Mouse (Mus musculus) liver, embryonic 14.5 days (tissue): ENCODE measurements around the gene Gng8. TPM values are rescaled to one million over a fixed set of nuclear protein-coding genes. Genes with fewer than 3 reads are reported as not detected.

Experiments
- ATAC-seq: fragments of 200-750 bp; cut with Nextera tagmentation; 2 replicates; pipeline ENCODE4 v1.8.0; 2017; ENCODE audit warnings: moderate number of reproducible peaks, mild to moderate bottlenecking, moderate library complexity; ENCODE audit not compliant: insufficient read depth
- DNase-seq, 3 experiments: peaks; one replicate each; pipeline ENCODE4 v3.0.0-alpha.2; 2012 to 2013; ENCODE audit warnings: low read depth in 3 of 3, low spot score in 3 of 3
- H3K27ac ChIP-seq: fragments of 300-500 bp; sonication (generic); 2 replicates; pipeline ENCODE4 v1.5.1; 2014; ENCODE audit warnings: moderate library complexity, mild to moderate bottlenecking, control low read depth, inconsistent platforms
- H3K27me3 ChIP-seq: fragments of 300-500 bp; sonication (generic); 2 replicates; pipeline ENCODE4 v1.6.1; 2014; ENCODE audit warnings: mild to moderate bottlenecking, low read length, moderate library complexity; ENCODE audit not compliant: control insufficient read depth, insufficient read depth
- H3K36me3 ChIP-seq: fragments of 300-500 bp; sonication (generic); replicated peaks from 2 replicates; pipeline ENCODE4 v1.6.1; 2014; ENCODE audit warnings: low read depth; ENCODE audit not compliant: control insufficient read depth, insufficient read depth
- H3K4me1 ChIP-seq, 2 experiments: fragments of 200-500 bp in 1 of 2; fragments of 300-500 bp in 1 of 2; sonication (generic) in 1 of 2; replicated peaks; 2 replicates each; pipeline ENCODE4 v1.6.1; 2012 to 2014; ENCODE audit warnings: antibody characterized with exemption in 1 of 2, inconsistent platforms in 1 of 2, low read length in 1 of 2; ENCODE audit not compliant: control insufficient read depth in 2 of 2, insufficient read depth in 2 of 2
- H3K4me2 ChIP-seq: fragments of 300-500 bp; sonication (generic); 2 replicates; pipeline ENCODE4 v1.6.1; 2014; ENCODE audit warnings: low read depth, mild to moderate bottlenecking, control low read depth, moderate library complexity
- H3K4me3 ChIP-seq, 2 experiments: fragments of 200-500 bp in 1 of 2; fragments of 300-500 bp in 1 of 2; sonication (generic) in 1 of 2; 2 replicates each; pipeline ENCODE4 v1.5.1; 2012 to 2014; ENCODE audit warnings: low read depth in 2 of 2, low read length in 2 of 2, mild to moderate bottlenecking in 2 of 2, control low read depth in 1 of 2, inconsistent platforms in 1 of 2, moderate library complexity in 1 of 2; ENCODE audit not compliant: insufficient read depth in 1 of 2
- H3K9ac ChIP-seq: fragments of 300-500 bp; sonication (generic); replicated peaks from 2 replicates; pipeline ENCODE4 v1.6.1; 2014; ENCODE audit warnings: mild to moderate bottlenecking, control low read depth, moderate library complexity
- H3K9me3 ChIP-seq: fragments of 300-500 bp; sonication (generic); 2 replicates; pipeline ENCODE4 v1.6.1; 2016; ENCODE audit warnings: low read length, mixed read lengths; ENCODE audit not compliant: control insufficient read depth
- CTCF ChIP-seq: IDR thresholded peaks from 2 replicates; pipeline ENCODE4 v1.5.1; 2016; ENCODE audit warnings: antibody characterized with exemption, low read depth, control low read depth
- EP300 ChIP-seq: IDR thresholded peaks from 2 replicates; pipeline ENCODE4 v1.6.1; 2016; ENCODE audit warnings: antibody characterized with exemption, low read depth
- WGBS: fragments of 180-500 bp; shearing (Covaris S2); extraction: QIAGEN DNeasy Blood & Tissue Kit; methylation state at CpG from one replicate; pipeline ENCODE4 v1.1.7; 2014; ENCODE audit not compliant: insufficient replicate concordance; 5-methylcytosine and 5-hydroxymethylcytosine counted together
- polyA plus RNA-seq, 2 experiments: library from polyadenylated mRNA; depleted of rRNA in 1 of 2; stranded (reverse) in 1 of 2; unstranded in 1 of 2; fragments of >200 nt; fragmentation: Nextera tagmentation in 1 of 2; extraction: Ambion mirVana in 1 of 2; gene quantifications; 2 replicates each; pipeline versions ENCODE4 v1.2.1 to v1.2.3; 2012 to 2014

Gene Gng8
- polyA plus RNA-seq, 2 experiments = 0.47 TPM; not detected in 1

- WGBS = 16% methylated on average over 14 of the region's 14 CpGs
- no peak overlapping the region for H3K27ac ChIP-seq
- H3K9ac ChIP-seq = no peak overlapping the region
- H3K27me3 ChIP-seq = no peaks in the 10 kb centered on the region
- H3K4me3 ChIP-seq = no peak overlapping the region
- no peaks in the 10 kb centered on the region for H3K36me3 ChIP-seq
- DNase-seq (peak; percentile 56 to 73 (median 63)), ATAC-seq (peak; percentile 54; the same call in 1 of the 2 replicates)
- H3K9me3 ChIP-seq = no peaks in the 10 kb centered on the region
- no peaks in the 10 kb centered on the region for H3K4me1 ChIP-seq
- H3K4me2 ChIP-seq = no peak overlapping the region
- no peak for TF ChIP-seq EP300
- peak; percentile 92 for TF ChIP-seq CTCF
Measured at GRCm38 (mm10) chr7:16931968-16932627, 40.5 kb downstream of the Gng8 start.

DNA sequence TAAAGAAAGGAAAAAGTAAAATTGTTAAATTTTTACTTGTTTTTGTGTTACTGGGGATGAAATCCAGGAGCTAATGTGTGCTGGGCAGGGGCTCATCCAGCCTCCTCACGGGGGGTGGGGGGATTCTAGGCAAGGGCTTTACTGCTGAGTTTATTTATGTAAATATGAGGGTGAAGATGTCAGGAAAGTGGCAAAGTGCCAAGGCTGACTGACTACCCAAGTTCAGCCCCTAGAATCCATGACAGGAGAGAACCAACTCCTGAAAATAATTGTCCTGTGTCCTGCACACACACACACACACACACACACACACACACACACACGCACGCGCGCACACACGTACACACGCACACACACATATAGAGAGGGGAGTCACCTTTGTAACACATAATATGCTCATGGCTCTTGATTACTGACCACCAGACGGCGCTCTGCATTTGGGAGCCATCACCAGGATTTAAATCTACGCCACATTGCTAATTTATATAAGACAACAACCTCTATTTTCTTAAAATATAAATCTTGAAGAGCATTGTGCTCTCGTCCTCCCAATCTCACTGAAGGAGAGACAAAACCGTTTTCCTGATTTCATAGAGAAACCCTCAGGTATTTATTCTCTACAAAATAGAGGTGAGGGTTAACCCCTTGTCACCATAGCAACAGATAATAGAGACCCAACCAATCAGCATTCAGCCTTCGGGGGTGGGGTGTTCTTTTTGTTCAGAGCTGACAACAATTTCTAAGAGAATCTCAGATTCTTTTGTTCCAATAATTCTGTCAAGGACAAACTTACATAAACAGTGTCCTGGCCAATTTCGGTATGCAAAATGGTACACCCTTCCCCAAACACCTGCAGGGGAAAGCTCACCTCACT is 41.4 kb downstream of the Gng8 start:
- no peak overlapping the region for H3K4me3 ChIP-seq
- DNase-seq (peak in 2 of 3 experiments; percentile 64 to 66), ATAC-seq (no peak)
- no peaks in the 10 kb centered on the region for H3K9me3 ChIP-seq
- no peak overlapping the region for H3K4me2 ChIP-seq
- TF ChIP-seq CTCF = peak; percentile 77
- no peak for TF ChIP-seq EP300
- no peaks in the 10 kb centered on the region for H3K27me3 ChIP-seq
- H3K27ac ChIP-seq = no peak overlapping the region
- H3K9ac ChIP-seq = no peak overlapping the region
- no peaks in the 10 kb centered on the region for H3K4me1 ChIP-seq
- H3K36me3 ChIP-seq = no peaks in the 10 kb centered on the region
- 24% methylated on average over 14 of the region's 14 CpGs for WGBS

DNA sequence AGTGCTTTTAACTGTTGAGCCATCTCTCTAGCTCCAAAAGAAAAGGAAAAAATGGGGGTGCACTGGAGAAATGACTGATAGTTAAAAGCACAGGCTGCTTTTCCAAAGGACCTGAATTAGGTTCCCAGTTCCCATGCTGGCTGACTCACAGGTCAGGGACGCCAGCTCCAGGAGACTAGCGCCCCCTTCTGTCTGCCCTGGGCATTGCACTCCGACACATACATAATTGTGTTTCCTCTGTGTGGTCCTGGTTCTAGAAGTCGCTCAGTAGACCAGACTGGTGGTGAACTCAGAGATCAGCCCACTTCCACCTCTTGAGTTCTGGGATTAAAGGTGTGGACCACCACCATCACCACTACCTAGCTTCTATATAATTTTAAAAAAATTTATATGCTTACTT is 45.7 kb downstream of the Gng8 start:
- Histone ChIP-seq H3K27me3 (peaks cover 2% of the 10 kb centered on the region; the same call in 1 of the 2 replicates), H3K4me2 (no peak overlapping the region), H3K4me1 (no peaks in the 10 kb centered on the region), H3K36me3 (no peaks in the 10 kb centered on the region), H3K9me3 (no peaks in the 10 kb centered on the region), H3K27ac (no peak overlapping the region), H3K4me3 (no peak overlapping the region), H3K9ac (no peak overlapping the region)
- DNase-seq = no peak
- 40% methylated on average over 4 of the region's 4 CpGs for WGBS
- no peak for ATAC-seq
- TF ChIP-seq EP300 (no peak), CTCF (peak; percentile 77)

- no peak overlapping the region for H3K4me3 ChIP-seq
- 66% methylated on average over 17 of the region's 17 CpGs for WGBS
- H3K27me3 ChIP-seq = peaks cover 2% of the 10 kb centered on the region; the same call in 1 of the 2 replicates
- no peak overlapping the region for H3K9ac ChIP-seq
- DNase-seq (no peak), ATAC-seq (no peak)
- no peaks in the 10 kb centered on the region for H3K4me1 ChIP-seq
- H3K4me2 ChIP-seq = no peak overlapping the region
- no peaks in the 10 kb centered on the region for H3K36me3 ChIP-seq
- no peak for TF ChIP-seq CTCF
- TF ChIP-seq EP300 = no peak
- H3K9me3 ChIP-seq = no peaks in the 10 kb centered on the region
- no peak overlapping the region for H3K27ac ChIP-seq
Measured at GRCm38 (mm10) chr7:16938117-16938791, 46.7 kb downstream of the Gng8 start.

DNA sequence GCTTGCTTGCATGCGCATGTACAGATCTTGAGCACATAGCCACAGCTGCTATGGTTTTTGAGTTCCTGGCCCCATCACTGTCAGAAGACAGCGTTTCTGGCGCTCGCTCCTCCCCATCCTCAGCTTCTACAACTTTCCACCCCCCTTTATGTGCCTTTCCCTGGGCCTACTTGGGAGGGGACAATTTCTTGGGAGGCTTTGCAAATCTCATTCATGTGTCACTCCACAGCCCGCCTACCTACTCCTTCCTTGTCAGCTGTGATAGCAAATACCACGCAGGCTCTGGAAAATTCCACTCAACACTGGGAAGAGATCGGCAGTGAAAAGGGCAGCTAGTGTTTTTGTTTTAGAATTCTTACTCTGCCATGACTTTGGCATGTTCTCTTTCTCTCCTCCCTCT is 48.7 kb downstream of the Gng8 start:
- no peak overlapping the region for H3K27ac ChIP-seq
- H3K4me3 ChIP-seq = no peak overlapping the region
- peaks cover 22% of the 10 kb centered on the region for H3K27me3 ChIP-seq
- no peaks in the 10 kb centered on the region for H3K36me3 ChIP-seq
- H3K9ac ChIP-seq = no peak overlapping the region
- H3K9me3 ChIP-seq = no peaks in the 10 kb centered on the region
- TF ChIP-seq CTCF = no peak
- TF ChIP-seq EP300 = no peak
- no peaks in the 10 kb centered on the region for H3K4me1 ChIP-seq
- no peak for ATAC-seq
- no peak for DNase-seq
- H3K4me2 ChIP-seq = no peak overlapping the region
- WGBS = 50% methylated on average over 7 of the region's 7 CpGs
